Mouse (Mus musculus) G1E (cell line): Measurements from ENCODE around the gene Fbxo47. TPM values are rescaled to one million over a fixed set of nuclear protein-coding genes. Genes with fewer than 3 reads are reported as not detected.
"Not testable (repeated sequence)": the region's sequence is repeated elsewhere in the genome, so short reads cannot be mapped to it uniquely, and the experiment has no call there.

Experiments
- ATAC-seq: 2 replicates; pipeline ENCODE4 v1.8.0; 2016; ENCODE audit warnings: mild to moderate bottlenecking; ENCODE audit not compliant: insufficient number of reproducible peaks, poor library complexity, low FRiP score, severe bottlenecking; ENCODE audit errors: extremely low read depth
- DNase-seq: peaks from one replicate; pipeline ENCODE4 v3.0.0; 2012; ENCODE audit warnings: low spot score
- H3K27me3 ChIP-seq: 2 replicates; pipeline ENCODE4 v1.6.1; 2012; ENCODE audit warnings: mild to moderate bottlenecking, low read length, inconsistent platforms; ENCODE audit not compliant: insufficient read depth
- H3K36me3 ChIP-seq: replicated peaks from 2 replicates; pipeline ENCODE3; 2012; ENCODE audit warnings: mild to moderate bottlenecking, inconsistent platforms
- H3K4me1 ChIP-seq: 2 replicates; pipeline ENCODE4 v1.6.1; 2012; ENCODE audit warnings: low read depth, low read length, inconsistent platforms, mixed read lengths; ENCODE audit not compliant: insufficient read depth
- H3K4me3 ChIP-seq: 2 replicates; pipeline ENCODE4 v1.5.1; 2012; ENCODE audit warnings: low read depth, mild to moderate bottlenecking, inconsistent platforms, low read length, moderate library complexity, mixed read lengths
- H3K9me3 ChIP-seq: replicated peaks from 2 replicates; pipeline ENCODE4 v1.6.1; 2012; ENCODE audit warnings: inconsistent platforms
- CTCF ChIP-seq: IDR thresholded peaks from 2 replicates; pipeline ENCODE4 v1.5.1; 2012; ENCODE audit warnings: low read depth, low read length, inconsistent platforms, mixed read lengths
- GATA1 ChIP-seq: IDR thresholded peaks from 2 replicates; pipeline ENCODE4 v1.6.1; 2012; ENCODE audit warnings: borderline replicate concordance, low read length, inconsistent platforms, mixed read lengths
- GATA2 ChIP-seq: IDR thresholded peaks from 2 replicates; pipeline ENCODE4 v1.6.1; 2012; ENCODE audit warnings: low read depth, low read length, inconsistent platforms, borderline replicate concordance
- POLR2AphosphoS5 ChIP-seq: IDR thresholded peaks from 2 replicates; pipeline ENCODE4 v1.6.1; 2012; ENCODE audit warnings: low read depth, low read length, inconsistent platforms; ENCODE audit not compliant: insufficient replicate concordance
- TAL1 ChIP-seq: conservative IDR thresholded peaks from 2 replicates; pipeline ENCODE4 v1.6.1; 2012; ENCODE audit warnings: low read depth, low read length, inconsistent platforms, mixed read lengths
- polyA plus RNA-seq: library from polyadenylated mRNA; stranded (reverse); fragments of >175 nt; gene quantifications from 2 replicates; pipeline ENCODE4 v1.2.3, GENCODE M21; 2012
- total RNA-seq, 2 experiments: library from RNA; stranded (forward) in 1 of 2; stranded (reverse) in 1 of 2; fragments of 200-1000 nt in 1 of 2; fragments of >200 nt in 1 of 2; fragmentation: Nextera tagmentation in 1 of 2; gene quantifications; 2 replicates each; pipeline ENCODE4 v1.2.3; 2014 to 2017

The Fbxo47 gene
- total and polyA plus RNA-seq, 3 experiments, result 0.55 to 1.9 TPM; not detected in 1

- ATAC-seq, result no peak
- peaks cover 4% of the 10 kb centered on the region for H3K9me3 ChIP-seq
- peaks cover 14% of the 10 kb centered on the region for H3K27me3 ChIP-seq
- H3K36me3 ChIP-seq, result peaks cover 3% of the 10 kb centered on the region
- H3K4me1 ChIP-seq, result peaks cover 2% of the 10 kb centered on the region; the same call in 1 of the 2 replicates
- DNase-seq, result no peak
- H3K4me3 ChIP-seq, result no peak overlapping the region
- TF ChIP-seq TAL1 (no peak), GATA1 (no peak), GATA2 (no peak), CTCF (no peak)
Observed at GRCm38 (mm10) chr11:97891821-97892220, 7.9 kb upstream of the Fbxo47 start.

- Histone ChIP-seq H3K4me3 (no peak overlapping the region; the same call in 1 of the 2 replicates), H3K4me1 (peaks cover 20% of the 10 kb centered on the region), H3K36me3 (peaks cover 3% of the 10 kb centered on the region), H3K27me3 (0 out of 2 replicates have a peak, but pooled peaks cover under 1% of the 10 kb centered on the region), H3K9me3 (peaks cover 4% of the 10 kb centered on the region)
- DNase-seq, result no peak
- TF ChIP-seq GATA1, result no peak
- no peak for TF ChIP-seq CTCF
- no peak for TF ChIP-seq TAL1
- TF ChIP-seq POLR2AphosphoS5, result no peak
- no peak for TF ChIP-seq GATA2
- no peak for ATAC-seq
Observed at GRCm38 (mm10) chr11:97885296-97885915, 1.5 kb upstream of the Fbxo47 start.

GRCm38 (mm10) chr11:97884601-97885185 is 739 bp upstream of the Fbxo47 start:
- ATAC-seq (no peak), DNase-seq (no peak)
- H3K36me3 ChIP-seq, result peaks cover 3% of the 10 kb centered on the region
- no peaks in the 10 kb centered on the region for H3K27me3 ChIP-seq
- peak overlapping the region; percentile 72 for H3K4me3 ChIP-seq
- no peak for TF ChIP-seq GATA2
- no peak for TF ChIP-seq TAL1
- TF ChIP-seq POLR2AphosphoS5, result no peak
- TF ChIP-seq CTCF, result no peak
- no peak for TF ChIP-seq GATA1
- peaks cover 19% of the 10 kb centered on the region for H3K4me1 ChIP-seq
- peaks cover 4% of the 10 kb centered on the region for H3K9me3 ChIP-seq

- Histone ChIP-seq H3K36me3 (peaks cover 1% of the 10 kb centered on the region), H3K27me3 (no peaks in the 10 kb centered on the region), H3K4me1 (peaks cover 18% of the 10 kb centered on the region), H3K4me3 (peak overlapping the region; percentile 72), H3K9me3 (peaks cover 4% of the 10 kb centered on the region)
- TF ChIP-seq GATA2, result no peak
- TF ChIP-seq GATA1, result no peak
- TF ChIP-seq CTCF, result no peak
- TF ChIP-seq TAL1, result no peak
- TF ChIP-seq POLR2AphosphoS5, result no peak
- ATAC-seq (no peak), DNase-seq (peak; percentile 41)
Observed at GRCm38 (mm10) chr11:97883542-97883917, 424 bp downstream of the Fbxo47 start.

- ATAC-seq (no peak), DNase-seq (no peak)
- no peak for TF ChIP-seq TAL1
- Histone ChIP-seq H3K27me3 (no peaks in the 10 kb centered on the region), H3K4me3 (no peak overlapping the region), H3K36me3 (no peaks in the 10 kb centered on the region), H3K9me3 (peaks cover 4% of the 10 kb centered on the region), H3K4me1 (peaks cover 10% of the 10 kb centered on the region)
Observed at GRCm38 (mm10) chr11:97880362-97880761, 3.6 kb downstream of the Fbxo47 start.

- Histone ChIP-seq H3K4me1 (no peaks in the 10 kb centered on the region; the same call in 1 of the 2 replicates), H3K4me3 (no peak overlapping the region), H3K9me3 (no peaks in the 10 kb centered on the region), H3K27me3 (no peaks in the 10 kb centered on the region), H3K36me3 (no peaks in the 10 kb centered on the region)
- no peak for ATAC-seq
- no peak for DNase-seq
- TF ChIP-seq CTCF, result no peak
- TF ChIP-seq TAL1, result no peak
- TF ChIP-seq GATA1, result no peak
- TF ChIP-seq POLR2AphosphoS5, result no peak
Observed at GRCm38 (mm10) chr11:97877341-97877740, 6.6 kb downstream of the Fbxo47 start.

GRCm38 (mm10) chr11:97874396-97874795 is 9.6 kb downstream of the Fbxo47 start:
- TF ChIP-seq TAL1 (no peak), POLR2AphosphoS5 (no peak), GATA1 (no peak)
- ATAC-seq (no peak), DNase-seq (no peak)
- Histone ChIP-seq H3K9me3 (no peaks in the 10 kb centered on the region), H3K36me3 (no peaks in the 10 kb centered on the region), H3K4me3 (no peak overlapping the region), H3K27me3 (no peaks in the 10 kb centered on the region), H3K4me1 (no peaks in the 10 kb centered on the region; the same call in 1 of the 2 replicates)

- not testable (repeated sequence) for H3K9me3 ChIP-seq, H3K36me3 ChIP-seq, H3K4me1 ChIP-seq, H3K27me3 ChIP-seq, ATAC-seq, DNase-seq, H3K4me3 ChIP-seq
Observed at GRCm38 (mm10) chr11:97872378-97872777, 11.6 kb downstream of the Fbxo47 start.
